Mouse (Mus musculus): Measurements from ENCODE around the gene Ahsa2.
A peak's percentile ranks its signal among the peaks of the same experiment; 100 is the strongest.
"Not testable (repeated sequence)": the region's sequence is repeated elsewhere in the genome, so short reads cannot be mapped to it uniquely, and the experiment has no call there.

The Ahsa2 gene

GRCm38 (mm10) chr11:23497718-23498509 lies at the start of gene Ahsa2:
TSS of gene Ahsa2 (minus strand) at chr11:23498030.
- peak; percentile 92 for DNase-seq

GRCm38 (mm10) chr11:23537446-23537845 lies 39.6 kb upstream of the Ahsa2 start:
- DNase-seq, result no peak

- DNase-seq, result no peak
These were observed 22.8 kb upstream of the Ahsa2 start, which contains the start of gene 1700093K21Rik for GRCm38 (mm10) chr11:23520473-23521205. TSS of gene 1700093K21Rik (minus strand) at chr11:23521155.

- DNase-seq, result no peak
These were observed 21.2 kb upstream of the Ahsa2 start for GRCm38 (mm10) chr11:23518981-23519380.

DNA sequence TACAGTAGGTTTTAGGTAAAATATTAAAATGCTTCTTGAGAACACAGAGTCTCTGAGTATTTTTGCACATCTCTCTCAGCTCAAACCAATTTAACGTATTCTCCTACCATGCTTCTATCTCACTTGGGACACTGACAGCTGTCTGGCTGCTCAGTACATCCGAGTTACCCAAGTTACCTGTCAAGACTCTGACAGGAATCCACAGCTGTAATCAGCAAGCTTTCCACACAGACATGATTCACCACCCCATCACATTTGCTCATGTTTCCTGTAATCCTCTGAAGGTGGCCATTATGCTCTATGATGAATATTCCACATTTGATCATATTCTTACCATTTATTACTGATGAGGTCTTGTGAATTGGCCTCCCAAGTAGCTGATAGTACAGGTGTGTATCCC lies 17.5 kb upstream of the Ahsa2 start:
- DNase-seq, result no peak

DNA sequence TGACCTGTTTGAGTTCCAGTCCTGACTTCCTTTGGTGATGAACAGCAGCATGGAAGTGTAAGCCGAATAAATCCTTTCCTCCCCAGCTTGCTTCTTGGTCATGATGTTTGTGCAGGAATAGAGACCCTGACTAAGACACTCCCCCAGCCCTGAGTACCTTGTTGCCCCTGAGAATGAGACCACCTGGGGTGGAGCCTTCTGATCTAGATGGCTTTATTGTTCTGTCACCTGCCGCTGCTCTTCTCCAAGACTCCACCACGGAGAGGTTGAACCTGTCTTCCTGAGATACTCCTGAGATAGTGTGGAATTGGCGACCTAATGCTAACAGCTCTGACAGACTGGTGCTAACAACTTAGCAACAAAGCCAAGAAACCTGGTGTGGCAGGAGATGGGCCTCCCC lies 17.0 kb upstream of the Ahsa2 start:
- not testable (repeated sequence) for DNase-seq

GRCm38 (mm10) chr11:23504801-23505200 lies 7.0 kb upstream of the Ahsa2 start:
- DNase-seq, result not testable (repeated sequence)

- DNase-seq, result no peak
These were observed 779 bp upstream of the Ahsa2 start for GRCm38 (mm10) chr11:23498609-23499008.

- no peak for DNase-seq
These were observed 504 bp downstream of the Ahsa2 start for GRCm38 (mm10) chr11:23497335-23497717.

GRCm38 (mm10) chr11:23496661-23497060 lies 1.2 kb downstream of the Ahsa2 start:
- DNase-seq, result peak; percentile 67

DNA sequence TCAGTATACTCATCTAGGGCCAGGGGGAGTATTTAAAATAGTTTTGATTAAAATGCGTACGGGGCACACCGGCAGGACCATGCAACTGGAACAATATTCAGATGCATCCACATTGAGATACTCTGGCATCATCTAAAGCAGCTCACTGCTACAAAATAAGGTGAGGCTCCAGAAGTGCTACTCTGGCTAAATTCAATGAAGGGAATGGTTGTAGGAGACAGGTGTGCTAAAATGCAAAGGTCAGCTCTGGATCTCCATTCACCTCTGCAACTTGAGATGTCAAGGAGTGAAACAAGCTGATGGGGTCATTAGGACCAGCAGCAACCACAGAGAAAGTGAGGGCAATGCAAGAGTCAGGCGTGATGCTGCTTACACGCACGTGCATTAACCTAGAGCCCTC lies 2.6 kb downstream of the Ahsa2 start:
- no peak for DNase-seq

GRCm38 (mm10) chr11:23492048-23492790 lies 5.6 kb downstream of the Ahsa2 start:
- no peak for DNase-seq

GRCm38 (mm10) chr11:23489955-23490354 lies 7.9 kb downstream of the Ahsa2 start:
- DNase-seq, result no peak

GRCm38 (mm10) chr11:23465862-23466261 lies 32.0 kb downstream of the Ahsa2 start:
- not testable (repeated sequence) for DNase-seq
